Mouse (Mus musculus): ENCODE results near the gene Mybpc2. TPM values are rescaled to one million over a fixed set of nuclear protein-coding genes. Genes with fewer than 3 reads are reported as not detected.

Mybpc2 gene
- polyA plus RNA-seq, 1 experiment from 2014 or later: 0.17 TPM

DNA sequence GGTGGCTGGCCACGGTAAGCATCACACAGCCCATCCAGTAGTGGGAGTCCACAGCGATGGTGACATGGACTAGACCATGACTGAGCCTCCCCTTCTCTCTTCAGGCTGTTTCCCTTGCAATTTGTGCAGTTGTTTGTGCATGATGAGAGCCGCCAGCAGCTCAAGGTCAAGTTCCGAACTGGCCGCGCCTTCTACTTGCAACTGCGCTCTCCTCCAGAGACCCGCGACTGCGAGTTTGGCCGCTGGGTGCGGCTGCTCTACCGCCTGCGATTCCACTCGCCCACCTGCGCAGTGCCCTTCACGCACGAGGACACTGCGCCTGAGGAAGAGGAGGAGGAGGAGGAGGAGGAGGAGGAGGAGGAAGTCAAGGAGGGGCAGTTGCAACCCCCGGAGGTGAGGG is 24.4 kb downstream of the Mybpc2 start:
- Histone ChIP-seq H3K9ac (no peak overlapping the region), H3K27ac (no peak overlapping the region), H3K4me3 (replicated peaks) (no peak overlapping the region), H3K4me1 (peaks cover 20% of the 10 kb centered on the region), H3K4me2 (no peak overlapping the region), H3K27me3 (peaks cover 25% of the 10 kb centered on the region), H3K36me3 (replicated peaks) (peaks cover 7% of the 10 kb centered on the region; the same call in 1 of the 2 replicates), H3K9me3 (no peaks in the 10 kb centered on the region)
- WGBS: 70% methylated on average over 20 of the region's 20 CpGs
- ATAC-seq (ENCODE audit: low FRiP score): no peak

DNA sequence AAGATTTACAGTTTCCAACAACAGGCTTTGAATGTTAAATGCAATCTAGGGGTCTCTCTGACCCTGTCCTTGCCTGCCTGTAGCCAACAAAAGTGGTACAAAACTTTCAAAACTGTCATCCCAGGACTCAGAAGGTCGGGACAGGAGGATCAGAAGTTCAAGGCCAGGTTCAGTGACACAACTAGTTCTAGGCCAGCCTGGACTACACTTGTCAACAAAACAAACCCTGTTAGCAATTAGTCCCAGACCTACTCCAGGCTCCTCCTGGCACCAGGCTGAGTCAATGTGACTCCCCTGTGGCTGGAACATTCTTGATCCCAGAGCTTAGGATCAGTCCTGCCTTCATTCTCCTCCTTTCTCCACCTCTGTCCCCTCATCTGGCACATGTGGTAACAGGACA is 25.5 kb downstream of the Mybpc2 start:
- H3K4me1 ChIP-seq: peaks cover 26% of the 10 kb centered on the region
- 72% methylated on average over 1 of the region's 1 CpGs for WGBS
- no peak overlapping the region for H3K4me2 ChIP-seq
- no peak overlapping the region for H3K9ac ChIP-seq
- H3K4me3 ChIP-seq (replicated peaks): no peak overlapping the region
- peaks cover 25% of the 10 kb centered on the region for H3K27me3 ChIP-seq
- no peak overlapping the region for H3K27ac ChIP-seq
- H3K36me3 ChIP-seq (replicated peaks): peaks cover 10% of the 10 kb centered on the region; the same call in 1 of the 2 replicates
- no peaks in the 10 kb centered on the region for H3K9me3 ChIP-seq
- ATAC-seq (ENCODE audit: low FRiP score): no peak

DNA sequence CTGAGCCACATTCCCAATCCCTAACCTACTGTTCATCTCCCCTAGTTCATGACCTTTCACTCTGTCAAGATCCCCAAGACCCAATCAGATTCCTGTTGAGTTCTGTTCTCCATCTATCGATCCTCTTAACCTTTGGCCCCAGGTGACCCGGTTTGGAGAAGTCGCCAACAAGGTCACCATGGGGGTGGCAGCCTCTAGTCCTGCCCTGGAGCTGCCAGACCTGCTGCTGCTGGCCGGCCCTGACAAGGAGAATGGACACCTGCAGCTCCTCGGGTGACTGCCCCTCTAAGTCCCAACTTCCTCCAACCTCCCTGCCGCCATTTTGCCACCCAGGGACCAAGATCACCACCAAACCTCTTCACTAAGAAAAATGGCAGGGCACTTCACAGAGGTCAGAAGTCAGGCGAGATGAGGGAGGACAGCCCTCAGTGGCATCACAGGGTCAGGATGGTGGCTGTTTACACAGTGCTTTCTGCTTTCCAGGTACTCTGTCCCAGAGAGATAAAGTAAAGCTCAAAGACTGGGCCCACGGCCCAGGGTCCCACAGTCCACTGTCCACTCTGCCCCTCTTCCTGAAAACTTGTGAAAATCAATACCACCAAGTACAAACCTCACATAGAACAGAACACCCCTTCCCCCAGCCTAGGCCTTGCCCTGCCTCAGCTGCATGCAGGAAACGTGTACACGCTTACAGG is 26.9 kb downstream of the Mybpc2 start:
- H3K27ac ChIP-seq: no peak overlapping the region
- peak overlapping the region; percentile 87 for H3K4me2 ChIP-seq
- H3K4me1 ChIP-seq: peaks cover 26% of the 10 kb centered on the region
- H3K36me3 ChIP-seq (replicated peaks): peaks cover 20% of the 10 kb centered on the region
- peak overlapping the region; percentile 84; the same call in 1 of the 2 replicates for H3K9ac ChIP-seq
- H3K4me3 ChIP-seq (replicated peaks): peak overlapping the region; percentile 74
- peaks cover 20% of the 10 kb centered on the region for H3K27me3 ChIP-seq
- H3K9me3 ChIP-seq: no peaks in the 10 kb centered on the region
- ATAC-seq (ENCODE audit: low FRiP score): no peak
- 87% methylated on average over 10 of the region's 10 CpGs for WGBS

DNA sequence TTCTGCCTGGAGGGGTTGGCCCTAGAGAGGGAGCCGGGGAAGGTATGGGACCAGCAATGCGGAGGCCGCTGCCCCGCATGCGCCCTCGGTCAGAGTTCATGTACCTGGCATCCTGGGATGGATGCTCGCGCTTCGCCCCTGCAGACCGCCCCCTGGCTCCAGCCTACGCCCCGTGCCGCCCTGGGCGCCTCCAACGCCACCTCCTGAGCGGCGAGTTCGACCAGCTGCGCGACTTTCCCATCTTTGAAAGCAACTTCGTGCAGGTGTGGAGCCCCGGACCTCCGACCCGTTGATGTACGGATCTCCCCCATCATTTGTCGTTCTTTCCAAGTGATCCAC is 27.7 kb downstream of the Mybpc2 start:
- Histone ChIP-seq H3K9ac (peak overlapping the region; percentile 84), H3K4me1 (peaks cover 26% of the 10 kb centered on the region), H3K36me3 (replicated peaks) (peaks cover 28% of the 10 kb centered on the region), H3K27me3 (peaks cover 20% of the 10 kb centered on the region), H3K9me3 (no peaks in the 10 kb centered on the region), H3K4me2 (peak overlapping the region; percentile 87), H3K4me3 (replicated peaks) (peak overlapping the region; percentile 74), H3K27ac (peak overlapping the region; percentile 96)
- ATAC-seq (ENCODE audit: low FRiP score): no peak
- under 1% methylated on average over 26 of the region's 26 CpGs for WGBS

DNA sequence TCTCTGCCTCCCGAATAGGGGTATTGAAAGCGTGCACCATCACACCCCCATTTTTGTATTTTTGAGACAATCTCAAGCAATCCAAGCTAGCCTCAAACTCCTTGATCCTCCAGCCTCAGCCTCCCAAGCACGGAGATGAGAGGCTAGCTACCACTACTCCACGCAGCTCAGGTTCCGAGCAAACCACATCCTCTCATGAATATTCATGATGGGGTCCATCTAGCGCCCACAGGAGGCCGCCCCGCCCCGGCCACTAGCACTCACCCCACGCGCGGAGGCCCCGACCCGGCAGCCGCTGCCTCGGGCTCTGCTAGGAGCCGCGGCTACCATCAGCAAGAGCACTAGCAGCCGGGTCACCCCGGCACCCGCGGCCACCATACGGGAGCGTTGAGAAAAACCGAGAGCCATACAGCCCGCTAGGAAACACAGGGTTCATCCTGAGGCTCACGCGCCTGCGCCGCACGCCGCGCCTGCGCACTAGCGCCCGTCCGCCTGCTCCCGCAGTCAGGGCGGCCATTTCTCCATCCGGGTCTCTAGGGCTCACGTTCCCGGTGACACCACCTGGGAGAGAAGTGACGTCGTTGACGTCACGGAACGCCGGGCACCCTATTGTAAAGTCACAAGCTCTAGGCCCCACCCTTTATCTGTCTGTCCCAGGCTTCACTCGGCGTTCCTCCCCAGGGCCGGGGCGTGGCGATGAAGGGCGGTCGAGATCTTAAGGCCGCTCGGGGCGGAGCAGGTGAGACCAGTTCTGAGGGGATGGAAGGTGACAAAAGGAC is 28.3 kb downstream of the Mybpc2 start, which contains the start of the genes Emc10 and Fam71e1:
Gene Emc10, minus strand, starts transcription at position 538 of the 779 bp plus-strand sequence.
Gene Fam71e1, plus strand, starts transcription at position 590 of the 779 bp plus-strand sequence.
- WGBS: 1% methylated on average over 58 of the region's 58 CpGs
- Histone ChIP-seq H3K9ac (peak within 1 kb of the TSS; percentile 84), H3K4me1 (peaks cover 26% of the 10 kb centered on the region)

DNA sequence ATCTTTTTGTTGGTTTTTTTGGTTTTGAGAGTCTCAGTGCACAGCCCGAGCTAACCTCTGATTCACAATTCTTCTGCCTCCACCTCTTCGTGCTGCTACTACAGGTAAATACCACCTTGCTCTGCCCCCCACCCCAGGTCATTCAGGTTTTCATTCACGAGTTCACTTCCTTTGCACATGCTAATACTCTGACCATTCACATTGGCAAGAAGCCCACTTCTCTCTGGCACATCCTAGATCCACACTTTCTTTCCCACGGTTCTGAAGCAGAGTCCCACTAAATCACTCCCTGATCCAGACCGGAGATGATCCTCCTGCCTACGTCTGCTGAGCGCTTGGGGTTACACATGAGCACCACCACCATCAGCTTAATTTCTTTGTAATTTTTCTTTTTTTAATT is 29.4 kb downstream of the Mybpc2 start:
- no peak overlapping the region for H3K27ac ChIP-seq
- 87% methylated on average over 7 of the region's 7 CpGs for WGBS
- H3K4me1 ChIP-seq: peaks cover 26% of the 10 kb centered on the region
- H3K4me2 ChIP-seq: peak overlapping the region; percentile 87
- peak overlapping the region; percentile 74 for H3K4me3 ChIP-seq (replicated peaks)
- H3K27me3 ChIP-seq: peaks cover 11% of the 10 kb centered on the region; the same call in 1 of the 2 replicates
- ATAC-seq (ENCODE audit: low FRiP score): no peak
- H3K9me3 ChIP-seq: no peaks in the 10 kb centered on the region
- H3K36me3 ChIP-seq (replicated peaks): peaks cover 44% of the 10 kb centered on the region
- peak overlapping the region; percentile 81; the same call in 1 of the 2 replicates for H3K9ac ChIP-seq

More for the DNA sequence above, 28.3 kb downstream of the Mybpc2 start, which contains the start of the genes Emc10 and Fam71e1:
- ATAC-seq (ENCODE audit: low FRiP score): peak; percentile 96
- Histone ChIP-seq H3K36me3 (replicated peaks) (peaks cover 33% of the 10 kb centered on the region), H3K4me3 (replicated peaks) (peak within 1 kb of the TSS; percentile 74), H3K9me3 (no peaks in the 10 kb centered on the region), H3K4me2 (peak within 1 kb of the TSS; percentile 87), H3K27ac (peak within 1 kb of the TSS; percentile 96), H3K27me3 (peaks cover 20% of the 10 kb centered on the region)

DNA sequence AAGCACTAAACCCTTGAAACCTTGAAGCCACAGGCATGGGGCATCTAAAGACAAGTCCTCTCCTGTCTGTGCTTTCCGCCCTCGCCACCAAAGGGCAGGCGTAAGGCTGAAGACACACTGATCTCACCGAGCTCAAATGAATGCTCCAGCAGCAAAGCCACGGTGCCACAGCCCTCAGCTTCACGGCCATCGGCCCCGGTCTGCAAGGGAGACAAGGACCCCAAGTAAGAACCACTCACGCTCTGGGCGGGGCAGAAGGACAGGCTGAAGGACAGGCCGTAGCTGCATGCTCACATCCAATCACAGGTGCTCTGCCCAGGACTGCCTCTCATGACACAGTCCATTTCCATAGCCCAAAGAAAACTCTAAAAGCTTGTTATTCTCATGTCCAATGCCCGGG is 29.8 kb downstream of the Mybpc2 start:
- 92% methylated on average over 12 of the region's 12 CpGs for WGBS
- Histone ChIP-seq H3K27ac (no peak overlapping the region), H3K9ac (no peak overlapping the region)

DNA sequence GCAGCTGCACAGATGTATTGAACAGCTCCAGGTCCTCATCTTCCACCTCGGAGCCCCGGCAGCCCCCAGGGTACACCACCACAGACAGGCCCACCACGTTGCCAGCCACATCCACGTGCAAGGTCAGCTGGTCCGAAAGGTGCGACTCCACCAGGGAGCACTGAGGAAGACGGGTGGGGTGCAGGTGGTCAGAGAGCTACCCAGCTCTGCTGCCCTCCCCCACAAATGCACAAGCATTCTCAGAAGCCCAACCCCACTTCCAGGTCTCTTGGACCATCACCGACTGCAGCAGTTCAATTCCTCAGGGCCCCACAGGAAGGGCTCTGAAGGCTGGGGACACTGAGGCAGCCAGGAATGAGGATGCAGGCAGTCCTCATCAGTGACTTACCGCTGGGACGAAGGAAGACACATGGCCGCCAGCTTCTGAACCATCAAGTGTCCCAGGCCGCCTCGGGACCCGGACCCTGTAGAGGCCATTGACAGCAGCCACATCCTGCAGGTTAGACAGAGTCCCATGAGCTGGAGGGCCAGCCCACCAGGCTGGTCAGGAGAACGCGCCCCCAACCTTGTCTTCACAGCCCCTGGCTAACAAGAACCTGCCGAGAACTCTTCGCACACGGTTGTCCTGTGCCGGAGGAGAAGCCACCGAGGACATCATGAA is 32.2 kb downstream of the Mybpc2 start:
- H3K4me2 ChIP-seq: no peak overlapping the region
- WGBS: 93% methylated on average over 21 of the region's 21 CpGs
- no peaks in the 10 kb centered on the region for H3K9me3 ChIP-seq
- H3K4me3 ChIP-seq (replicated peaks): no peak overlapping the region
- no peak overlapping the region for H3K9ac ChIP-seq
- no peaks in the 10 kb centered on the region for H3K27me3 ChIP-seq
- peaks cover 20% of the 10 kb centered on the region for H3K4me1 ChIP-seq
- ATAC-seq (ENCODE audit: low FRiP score): no peak
- peaks cover 57% of the 10 kb centered on the region for H3K36me3 ChIP-seq (replicated peaks)
- H3K27ac ChIP-seq: no peak overlapping the region

More for the DNA sequence above, 29.8 kb downstream of the Mybpc2 start:
- Histone ChIP-seq H3K9me3 (no peaks in the 10 kb centered on the region), H3K4me3 (replicated peaks) (0 out of 2 replicates have a peak overlapping the region, but pooled peaks have one; percentile 74), H3K4me2 (peak overlapping the region; percentile 87), H3K27me3 (peaks cover 7% of the 10 kb centered on the region; the same call in 1 of the 2 replicates), H3K36me3 (replicated peaks) (peaks cover 48% of the 10 kb centered on the region), H3K4me1 (peaks cover 26% of the 10 kb centered on the region)
- ATAC-seq (ENCODE audit: low FRiP score): no peak

DNA sequence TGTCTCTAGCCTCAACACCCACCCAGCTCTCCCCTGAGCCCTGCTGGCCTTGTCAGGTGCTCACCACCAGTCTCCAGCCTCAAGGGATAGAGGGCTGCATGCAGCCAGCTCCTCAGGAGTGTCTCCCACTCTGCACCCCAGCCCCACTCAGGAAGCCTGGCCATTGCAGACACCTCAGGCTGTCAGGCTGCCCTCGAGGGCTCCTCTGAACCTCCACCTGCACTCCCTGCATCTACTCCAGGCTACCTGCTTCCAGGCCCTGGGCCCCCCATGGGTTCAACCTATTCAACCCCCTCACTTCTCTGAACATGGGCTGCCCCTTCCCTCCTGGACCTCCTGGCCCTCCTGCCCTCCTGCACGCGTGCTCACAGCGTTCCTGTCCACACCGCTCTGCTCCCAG is 33.1 kb downstream of the Mybpc2 start:
- Histone ChIP-seq H3K4me3 (replicated peaks) (no peak overlapping the region), H3K9me3 (no peaks in the 10 kb centered on the region), H3K36me3 (replicated peaks) (peaks cover 57% of the 10 kb centered on the region), H3K9ac (no peak overlapping the region), H3K4me1 (peaks cover 14% of the 10 kb centered on the region), H3K4me2 (no peak overlapping the region), H3K27ac (no peak overlapping the region), H3K27me3 (no peaks in the 10 kb centered on the region)
- no peak for ATAC-seq (ENCODE audit: low FRiP score)
- WGBS: 95% methylated on average over 5 of the region's 5 CpGs

DNA sequence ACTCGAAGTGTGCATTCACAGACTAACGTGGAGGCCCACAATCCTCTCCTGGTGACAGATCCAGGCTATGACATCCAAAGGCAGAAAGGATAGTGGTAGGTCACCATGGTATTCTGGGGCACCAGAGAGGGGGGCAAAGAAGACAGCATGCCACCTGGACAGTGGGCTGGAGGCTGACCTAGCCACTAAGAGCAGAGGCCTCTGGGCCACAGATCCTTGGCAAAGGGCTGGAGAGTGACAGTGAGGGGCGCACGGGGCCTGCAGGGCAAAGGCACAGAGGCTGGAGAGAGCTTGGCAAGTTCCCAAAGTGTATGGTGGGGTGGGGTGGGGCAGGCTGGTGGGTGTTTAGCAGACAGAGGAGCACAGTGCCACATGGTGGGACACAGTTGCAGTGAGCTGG is 34.2 kb downstream of the Mybpc2 start:
- ATAC-seq (ENCODE audit: low FRiP score): no peak
- H3K4me3 ChIP-seq (replicated peaks): no peak overlapping the region
- no peaks in the 10 kb centered on the region for H3K9me3 ChIP-seq
- 91% methylated on average over 4 of the region's 4 CpGs for WGBS
- H3K9ac ChIP-seq: no peak overlapping the region
- no peak overlapping the region for H3K4me2 ChIP-seq
- no peak overlapping the region for H3K27ac ChIP-seq
- peaks cover 57% of the 10 kb centered on the region for H3K36me3 ChIP-seq (replicated peaks)
- H3K27me3 ChIP-seq: no peaks in the 10 kb centered on the region
- H3K4me1 ChIP-seq: peaks cover 8% of the 10 kb centered on the region

DNA sequence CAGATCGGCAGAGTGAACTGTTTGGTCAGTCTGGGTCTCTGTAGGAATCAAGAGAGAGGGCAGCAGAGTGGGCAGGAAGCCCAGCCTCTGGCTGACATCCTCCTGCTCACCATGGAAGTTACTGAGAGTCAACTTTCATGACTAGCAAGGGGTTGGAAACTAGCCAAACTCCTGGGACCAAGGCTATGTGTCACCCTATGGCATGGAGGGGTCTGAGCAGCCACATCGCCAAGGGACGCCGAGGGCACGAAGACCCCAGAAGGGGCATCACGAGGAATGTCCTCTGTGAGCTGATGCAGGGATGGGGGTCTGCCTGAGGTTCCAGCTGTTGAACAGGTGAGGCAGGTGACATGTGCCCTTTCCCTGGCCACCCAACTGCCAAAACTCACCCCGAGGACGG is 35.9 kb downstream of the Mybpc2 start:
- H3K36me3 ChIP-seq (replicated peaks): peaks cover 51% of the 10 kb centered on the region
- H3K9me3 ChIP-seq: no peaks in the 10 kb centered on the region
- no peak overlapping the region for H3K4me3 ChIP-seq (replicated peaks)
- no peaks in the 10 kb centered on the region for H3K27me3 ChIP-seq
- no peaks in the 10 kb centered on the region for H3K4me1 ChIP-seq
- WGBS: 97% methylated on average over 8 of the region's 8 CpGs
- H3K27ac ChIP-seq: no peak overlapping the region
- H3K4me2 ChIP-seq: no peak overlapping the region
- H3K9ac ChIP-seq: no peak overlapping the region
- ATAC-seq (ENCODE audit: low FRiP score): no peak

DNA sequence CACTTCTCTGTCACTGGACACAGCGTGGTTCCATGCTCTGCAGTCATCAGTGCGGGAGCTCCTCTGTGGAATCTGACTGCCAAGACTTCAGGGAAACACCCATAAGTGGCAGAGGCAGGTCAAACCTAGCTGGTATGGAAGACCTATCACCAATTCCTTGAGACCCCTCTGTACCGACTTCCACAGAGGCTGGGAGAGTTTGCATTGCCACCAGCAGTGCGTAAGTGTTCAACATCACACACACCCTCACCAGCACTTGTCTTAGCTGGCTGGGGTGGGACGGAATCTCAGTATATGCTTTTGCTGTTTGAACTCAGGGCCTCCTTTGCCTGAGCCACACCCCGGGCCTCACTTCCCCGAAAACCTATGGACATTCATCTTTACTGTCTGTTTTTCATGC is 36.5 kb downstream of the Mybpc2 start:
- no peak overlapping the region for H3K4me3 ChIP-seq (replicated peaks)
- no peak overlapping the region for H3K4me2 ChIP-seq
- peaks cover 3% of the 10 kb centered on the region for H3K27me3 ChIP-seq
- H3K36me3 ChIP-seq (replicated peaks): peaks cover 48% of the 10 kb centered on the region
- H3K27ac ChIP-seq: no peak overlapping the region
- WGBS: 88% methylated on average over 7 of the region's 7 CpGs
- H3K4me1 ChIP-seq: no peaks in the 10 kb centered on the region
- H3K9ac ChIP-seq: no peak overlapping the region
- H3K9me3 ChIP-seq: no peaks in the 10 kb centered on the region
- no peak for ATAC-seq (ENCODE audit: low FRiP score)

All from forebrain, embryonic 12.5 days (tissue).